Mouse (Mus musculus): ENCODE measurements at regions not wholly inside any gene's neighbourhood (a gene's known extent, or its start where the extent isn't known, plus 50 kb on each side); places are given as distances from the start of the nearest gene placed in this dataset.

GRCm38 (mm10) chr16:42779957-42780356 lies 95.7 kb upstream of the Zbtb20 start:
- TF ChIP-seq CTCF (IDR thresholded peaks at IDR 0.05; ENCODE audit: low read depth) (no peak), EP300 (IDR thresholded peaks at IDR 0.05; ENCODE audit: low read depth) (no peak)

Data from heart, postnatal 0 days (tissue).